Mouse (Mus musculus): Measurements from ENCODE around the gene Bax.
"Not testable (repeated sequence)": the region's sequence is repeated elsewhere in the genome, so short reads cannot be mapped to it uniquely, and the experiment has no call there.

Bax gene

GRCm38 (mm10) chr7:45481374-45481927, 14.8 kb upstream of the Bax start, which contains the start of gene Tulp2:
Gene Tulp2, plus strand, starts transcription at chr7:45481877.
- in situ Hi-C loops (cut with MboI, MseI): no loop called here

DNA sequence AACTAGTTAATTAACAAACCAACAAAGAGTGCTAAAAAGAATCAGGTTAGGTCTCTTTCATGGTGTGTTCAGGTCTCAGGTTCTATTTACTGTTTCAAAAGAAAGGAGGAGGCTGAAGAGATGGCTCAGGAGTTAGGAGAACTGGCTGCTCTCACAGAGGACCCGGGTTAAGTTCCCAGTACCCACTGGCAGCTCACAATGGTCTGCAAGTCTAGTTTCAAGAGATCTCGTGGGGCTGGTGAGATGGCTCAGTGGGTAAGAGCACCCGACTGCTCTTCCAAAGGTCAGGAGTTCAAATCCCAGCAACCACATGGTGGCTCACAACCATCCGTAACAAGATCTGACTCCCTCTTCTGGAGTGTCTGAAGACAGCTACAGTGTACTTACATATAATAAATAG, 13.6 kb upstream of the Bax start:
- in situ Hi-C loops (cut with MboI, MseI): not testable (repeated sequence)

DNA sequence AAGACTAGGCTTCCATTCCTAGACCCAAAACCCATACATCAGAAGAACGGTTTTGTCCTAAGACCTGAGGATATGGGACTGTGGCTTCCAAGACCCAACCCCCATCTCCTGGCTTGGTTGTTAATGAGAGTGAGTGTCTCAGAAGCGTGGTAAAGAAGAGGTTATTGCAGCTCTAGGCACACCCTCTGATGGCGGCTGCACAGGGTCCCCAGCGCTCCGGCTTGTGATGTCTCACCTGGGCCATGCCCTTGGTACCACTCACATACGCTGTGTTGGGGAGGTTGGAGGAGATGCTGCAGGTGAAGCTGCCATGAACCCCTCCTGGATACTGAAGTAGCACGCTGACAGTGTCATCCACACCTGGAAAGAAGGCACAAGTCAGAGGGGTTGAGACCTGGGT, 12.1 kb upstream of the Bax start:
- in situ Hi-C loops (cut with MboI, MseI): loop anchor here (5.0 kb wide), 1 partner anchor 84 kb away; no protein-coding TSS in a partner anchor

- in situ Hi-C loops (cut with MboI, MseI): loop anchor here (5.0 kb wide), 1 partner anchor 85 kb away; no protein-coding TSS in a partner anchor
Measured at GRCm38 (mm10) chr7:45477003-45477402, 10.3 kb upstream of the Bax start.

DNA sequence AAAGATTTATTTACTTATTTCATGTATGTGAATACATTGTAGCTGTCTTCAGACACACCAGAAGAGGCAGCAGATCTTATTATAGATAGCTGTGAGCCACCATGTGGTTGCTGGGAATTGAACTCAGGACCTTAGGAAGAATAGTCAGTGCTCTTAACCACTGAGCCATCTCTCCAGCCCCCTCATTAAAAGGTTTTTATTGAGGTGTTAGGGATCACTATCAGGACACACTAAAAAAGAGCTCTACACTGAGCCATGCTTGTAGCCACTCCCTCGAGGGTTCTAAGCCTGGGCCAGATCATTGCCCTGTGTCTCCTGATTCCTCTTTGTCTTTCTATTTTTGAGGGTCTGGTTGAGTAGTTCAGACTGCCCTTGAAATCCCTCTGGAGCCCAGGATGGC, 9.8 kb upstream of the Bax start:
- in situ Hi-C loops (cut with MboI, MseI): loop anchor here (5.0 kb wide), 1 partner anchor 86 kb away; no protein-coding TSS in a partner anchor

DNA sequence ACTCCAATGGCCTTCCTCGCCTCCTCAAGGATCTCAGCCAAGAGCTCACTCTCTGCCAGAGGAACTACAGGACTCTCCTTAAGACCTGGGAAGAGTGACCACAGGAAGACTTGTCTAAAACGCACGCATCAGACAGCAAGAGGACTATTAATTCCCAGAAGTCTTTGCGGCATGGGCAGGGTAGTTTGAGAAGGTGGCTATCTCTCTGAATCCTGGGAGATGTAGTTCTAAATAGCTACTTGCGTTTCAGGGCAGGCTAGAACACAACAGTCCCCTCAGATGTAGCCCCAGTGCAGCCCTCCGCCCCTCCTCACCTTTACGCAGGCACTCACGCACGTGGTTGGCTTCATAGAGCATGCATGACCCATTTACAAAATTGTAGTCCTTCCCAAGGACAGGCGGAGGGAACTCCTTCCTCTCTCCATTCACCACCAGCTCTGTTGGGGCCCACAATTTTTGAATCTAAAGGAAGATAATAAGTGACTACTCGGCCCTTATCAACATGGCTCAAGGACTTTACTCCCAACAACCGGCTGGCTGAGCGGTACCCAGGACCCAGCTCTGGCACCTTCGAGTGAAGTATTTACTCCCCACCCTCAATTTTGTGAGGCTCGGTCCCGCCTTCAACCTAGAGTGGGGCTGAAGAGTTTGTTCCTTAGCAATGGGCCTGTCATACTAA, 8.7 kb upstream of the Bax start:
- in situ Hi-C loops (cut with MboI, MseI): loop anchor here (5.0 kb wide), 1 partner anchor 87 kb away; no protein-coding TSS in a partner anchor

DNA sequence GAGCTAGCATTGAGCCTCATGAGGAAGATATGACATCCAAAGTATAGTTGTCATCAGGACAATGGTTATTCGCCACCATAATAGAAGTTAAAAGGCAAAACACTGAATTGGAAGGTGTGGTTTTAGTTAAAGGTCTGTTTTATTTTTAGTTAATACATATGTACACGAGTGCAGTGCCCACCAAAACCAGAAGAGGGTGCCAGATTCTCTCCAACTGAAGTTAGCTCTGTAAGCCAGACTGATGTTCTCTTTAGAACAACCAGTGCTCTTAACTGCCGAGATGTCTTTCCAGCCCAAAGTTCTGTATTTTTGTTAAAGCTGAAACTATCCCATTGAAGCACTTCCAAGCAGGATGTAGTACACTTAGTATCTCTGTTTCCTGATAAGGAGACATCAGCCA, 4.2 kb upstream of the Bax start:
- in situ Hi-C loops (cut with MboI, MseI): no loop called here

- in situ Hi-C loops (cut with MboI, MseI): no loop called here
Measured at GRCm38 (mm10) chr7:45467090-45467670, 482 bp upstream of the Bax start.

DNA sequence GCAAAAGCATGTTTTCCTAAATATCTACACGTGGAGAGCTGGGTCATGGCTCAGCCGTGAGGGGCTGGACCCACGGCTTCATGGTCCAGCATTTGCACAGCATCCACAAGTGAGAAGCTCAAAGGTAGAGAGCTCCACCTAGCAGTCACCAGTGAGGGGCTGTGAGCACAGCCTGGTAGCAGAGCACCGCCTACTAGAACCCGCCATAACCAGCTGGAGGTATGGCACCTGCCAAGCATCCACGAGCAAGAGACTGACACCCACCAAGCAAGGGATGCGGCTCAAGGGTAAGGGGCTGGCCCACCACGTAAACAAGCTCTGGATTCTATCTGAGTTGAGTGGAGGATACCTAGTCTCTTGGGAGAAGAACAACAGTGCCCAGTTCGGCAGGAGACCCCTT, 1.1 kb downstream of the Bax start:
- in situ Hi-C loops (cut with MboI, MseI): no loop called here

DNA sequence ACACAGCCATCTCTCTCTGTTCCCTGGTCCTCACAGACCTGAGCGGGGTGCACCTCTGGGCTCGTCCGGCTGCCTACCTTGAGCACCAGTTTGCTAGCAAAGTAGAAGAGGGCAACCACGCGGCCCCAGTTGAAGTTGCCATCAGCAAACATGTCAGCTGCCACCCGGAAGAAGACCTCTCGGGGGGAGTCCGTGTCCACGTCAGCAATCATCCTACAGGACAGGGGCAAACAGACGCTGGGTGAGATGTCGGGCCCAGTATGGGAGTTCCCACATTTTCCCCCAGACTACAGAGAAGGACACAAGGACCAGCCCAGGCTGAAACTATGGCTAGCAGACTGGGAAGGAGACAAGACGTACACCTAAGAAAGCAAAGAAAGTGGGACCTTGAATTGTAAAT, 1.6 kb downstream of the Bax start:
- in situ Hi-C loops (cut with MboI, MseI): no loop called here

- in situ Hi-C loops (cut with MboI, MseI): no loop called here
Measured at GRCm38 (mm10) chr7:45463987-45464778, 2.5 kb downstream of the Bax start.

- in situ Hi-C loops (cut with MboI, MseI): not testable (repeated sequence)
Measured at GRCm38 (mm10) chr7:45462868-45463267, 3.8 kb downstream of the Bax start.

- in situ Hi-C loops (cut with MboI, MseI): no loop called here
Measured at GRCm38 (mm10) chr7:45462325-45462724, 4.4 kb downstream of the Bax start.

DNA sequence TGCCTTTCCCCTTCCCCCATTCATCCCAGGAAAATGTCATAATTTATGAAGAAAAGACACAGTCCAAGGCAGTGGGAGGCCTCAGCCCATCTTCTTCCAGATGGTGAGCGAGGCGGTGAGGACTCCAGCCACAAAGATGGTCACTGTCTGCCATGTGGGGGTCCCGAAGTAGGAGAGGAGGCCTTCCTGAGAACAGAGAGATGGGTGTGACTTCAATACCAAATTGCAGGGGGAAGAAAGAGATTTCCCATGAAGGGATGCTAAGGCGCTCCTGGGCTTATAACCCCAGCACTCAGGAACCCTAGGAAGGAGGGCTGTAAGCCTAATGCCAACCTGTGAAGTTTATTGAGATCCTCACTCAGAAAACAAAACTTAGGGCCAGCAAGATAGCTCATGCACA, 4.9 kb downstream of the Bax start:
- in situ Hi-C loops (cut with MboI, MseI): no loop called here

GRCm38 (mm10) chr7:45461326-45461725, 5.4 kb downstream of the Bax start:
- in situ Hi-C loops (cut with MboI, MseI): no loop called here

DNA sequence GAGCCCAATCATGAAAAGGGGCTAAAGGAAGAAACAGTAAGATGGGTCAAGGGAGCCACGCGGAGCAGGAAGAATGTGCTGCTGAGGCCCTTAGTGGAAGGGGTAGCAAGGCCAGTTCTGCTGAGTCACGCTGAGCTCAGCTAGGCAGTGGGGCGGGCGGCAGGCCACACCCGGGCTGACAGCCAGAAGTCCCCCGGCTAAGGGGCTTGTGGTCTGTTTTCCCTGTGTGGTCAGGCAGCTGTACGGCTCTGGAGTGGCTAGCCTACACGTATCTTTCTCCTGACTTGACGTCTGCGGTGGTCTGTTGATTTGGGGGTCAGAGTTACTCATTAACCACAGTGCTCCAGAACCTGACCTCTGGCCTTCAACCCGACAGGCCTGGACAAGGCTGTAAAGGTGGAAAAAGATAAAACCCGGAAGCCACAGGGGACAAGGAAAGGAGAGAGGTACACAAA, 5.8 kb downstream of the Bax start:
- in situ Hi-C loops (cut with MboI, MseI): no loop called here

DNA sequence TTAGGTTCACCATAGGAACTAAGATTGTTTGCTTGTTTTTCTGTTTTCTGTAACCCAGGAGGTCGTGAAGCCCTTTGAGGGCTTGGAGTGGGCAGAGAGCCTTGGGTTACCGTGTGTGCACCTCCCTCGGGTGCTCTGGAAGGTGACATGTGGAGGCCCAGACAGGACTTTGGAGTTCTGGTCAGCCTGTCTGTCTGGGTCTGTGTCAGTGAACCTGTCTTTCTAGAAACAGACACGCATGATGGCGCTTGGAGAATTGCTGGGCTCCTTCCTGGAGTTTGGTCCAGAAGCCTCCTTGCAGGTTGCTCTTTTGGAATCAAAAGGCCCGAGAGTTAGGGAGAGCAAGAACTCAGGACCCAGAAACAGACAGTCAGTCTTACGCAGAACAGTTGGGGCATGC, 6.3 kb downstream of the Bax start:
- in situ Hi-C loops (cut with MboI, MseI): no loop called here

GRCm38 (mm10) chr7:45459564-45460140, 7.0 kb downstream of the Bax start, which contains the start of gene Ftl1:
Gene Ftl1, minus strand, starts transcription at chr7:45459884.
- in situ Hi-C loops (cut with MboI, MseI): not testable (repeated sequence)

DNA sequence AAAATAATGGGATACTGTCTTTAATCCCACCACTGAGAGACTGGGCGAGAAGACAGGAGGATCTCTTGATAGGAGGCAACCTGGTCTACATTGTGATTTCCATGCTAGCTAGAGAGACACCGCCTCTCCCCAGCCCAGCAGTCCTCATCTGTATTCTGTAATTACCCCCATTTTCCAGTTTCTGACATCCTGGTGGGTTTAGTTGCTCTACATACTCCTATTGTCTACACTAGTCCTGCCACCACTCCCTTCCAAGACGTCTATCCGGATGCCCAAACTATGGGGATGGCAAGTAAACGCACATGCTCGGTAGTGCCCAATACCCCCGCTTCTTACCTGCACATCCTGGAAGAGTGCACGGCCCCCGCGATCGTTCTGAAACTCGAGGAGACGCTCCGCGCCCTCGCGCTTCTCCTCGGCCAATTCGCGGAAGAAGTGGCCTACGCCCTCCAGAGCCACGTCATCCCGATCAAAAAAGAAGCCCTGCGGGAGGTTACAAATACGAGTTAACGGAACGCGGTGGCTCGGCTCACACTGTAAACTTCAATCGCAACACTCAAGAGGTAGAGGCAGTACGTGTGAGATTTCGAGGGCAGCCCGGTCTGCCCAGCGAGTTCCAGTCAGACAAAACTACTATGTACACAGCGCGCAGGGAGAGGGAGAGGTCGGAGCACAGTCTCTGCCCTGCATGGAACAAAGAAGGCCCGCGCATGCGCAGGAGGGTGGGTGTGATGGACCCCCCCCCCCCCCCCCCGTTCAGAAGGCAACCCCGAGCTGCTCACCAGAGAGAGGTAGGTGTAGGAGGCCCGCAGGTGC, 7.7 kb downstream of the Bax start:
- in situ Hi-C loops (cut with MboI, MseI): no loop called here

GRCm38 (mm10) chr7:45457204-45458060, 9.3 kb downstream of the Bax start:
- in situ Hi-C loops (cut with MboI, MseI): no loop called here

All from T-helper 2 cell (primary cell).